In genomic region chr12:12826431-12826830, GRCm38 (mm10) we compare ENCODE assay signal across 22 mouse cellular contexts.
DNase-seq lines count a peak whose midpoint lies in the region; ATAC-seq and TF ChIP-seq lines count a peak whose summit lies in the region.
"Had no signal": no experiment of that assay in that cellular context is flagged by ENCODE, and none has a peak within 500 bp of the region (broad histone marks: within the 10 kb centered on the region; RNA-seq: fewer than 3 reads in every experiment).

No protein-coding gene starts in this region.

- no peak overlapping the region for H3K9ac ChIP-seq in hindbrain, embryonic 13.5 days
- no peak overlapping the region for H3K9ac ChIP-seq in ES-E14 (ENCODE audit: insufficient read depth, low read depth, low read length, poor library complexity, severe bottlenecking)
- no peak overlapping the region for H3K9ac ChIP-seq in midbrain, embryonic 15.5 days
- H3K9ac ChIP-seq: embryonic facial prominence, embryonic 12.5 days; embryonic facial prominence, embryonic 15.5 days; forebrain, postnatal 0 days; hindbrain, embryonic 14.5 days had no signal

- no peak overlapping the region for H3K4me3 ChIP-seq in hindbrain, embryonic 13.5 days
- H3K4me3 ChIP-seq in hindbrain, embryonic 10.5 days: no peak overlapping the region
- 0 out of 2 replicates have a peak overlapping the region, but pooled peaks have one; percentile 14 for H3K4me3 ChIP-seq in E14TG2a.4 (replicated peaks; ENCODE audit: low read length)
- no peak overlapping the region for H3K4me3 ChIP-seq in ES-E14 (ENCODE audit: insufficient read depth in 1 of 2, low read depth in 1 of 2, low read length in 2 of 2, poor library complexity in 1 of 2, severe bottlenecking in 1 of 2)
- no peak overlapping the region for H3K4me3 ChIP-seq in midbrain, embryonic 15.5 days
- H3K4me3 ChIP-seq: embryonic facial prominence, embryonic 12.5 days; embryonic facial prominence, embryonic 15.5 days; gastrocnemius, adult 2 months had no signal

- no peak for TF ChIP-seq CTCF in E14TG2a.4 (conservative IDR thresholded peaks at IDR 0.05; ENCODE audit: low read length)

- in situ Hi-C loops in ES-E14 (cut with MboI; ENCODE audit: low sequenced_read_pairs in 2 of 2, unreplicated experiment in 2 of 2): no loop called here

- no peak for DNase-seq in hindbrain, embryonic 10.5 days (ENCODE audit: low spot score)
- DNase-seq in ES-E14 (ENCODE audit: low read depth, low spot score): no peak
- no peak for DNase-seq in embryo, embryonic 10 days (ENCODE audit: low spot score)
- DNase-seq: adrenal gland, postnatal 10 days; adrenal gland, postnatal 36 days; gastrocnemius, adult 2 months; gastrocnemius, postnatal 14 days; heart, adult 11 months had no signal

- no peak for ATAC-seq in hindbrain, embryonic 13.5 days (ENCODE audit: low FRiP score)
- ATAC-seq in midbrain, embryonic 15.5 days (replicated peaks): no peak
- ATAC-seq: activated CD4-positive, CD25-positive, alpha-beta regulatory T cell, adult 4 months; forebrain, embryonic 14.5 days; forebrain, postnatal 0 days; hindbrain, postnatal 0 days; inflammation-experienced regulatory T-cells, adult 6 months; Patski had no signal

- WGBS in hindbrain, embryonic 13.5 days: 67% methylated on average over 3 of the region's 3 CpGs
- WGBS in hindbrain, embryonic 10.5 days: 65% methylated on average over 3 of the region's 3 CpGs
- 74% methylated on average over 3 of the region's 3 CpGs for WGBS in midbrain, embryonic 15.5 days

- H3K4me2 ChIP-seq in hindbrain, embryonic 13.5 days: no peak overlapping the region
- H3K4me2 ChIP-seq in midbrain, embryonic 15.5 days: no peak overlapping the region
- H3K4me2 ChIP-seq: embryonic facial prominence, embryonic 12.5 days; embryonic facial prominence, embryonic 15.5 days; heart, embryonic 11.5 days; hindbrain, embryonic 14.5 days had no signal

- H3K36me3 ChIP-seq in hindbrain, embryonic 13.5 days: no peaks in the 10 kb centered on the region
- no peaks in the 10 kb centered on the region for H3K36me3 ChIP-seq in hindbrain, embryonic 10.5 days
- H3K36me3 ChIP-seq in E14TG2a.4 (ENCODE audit: insufficient read depth, low read length) (no peaks in the 10 kb centered on the region), ES-E14 (ENCODE audit: control insufficient read depth, insufficient read depth, low read length, poor library complexity, severe bottlenecking) (no peaks in the 10 kb centered on the region)
- H3K36me3 ChIP-seq in midbrain, embryonic 15.5 days (replicated peaks): no peaks in the 10 kb centered on the region
- H3K36me3 ChIP-seq: embryonic facial prominence, embryonic 12.5 days; embryonic facial prominence, embryonic 15.5 days; G1E had no signal

- H3K27me3 ChIP-seq in hindbrain, embryonic 13.5 days: no peaks in the 10 kb centered on the region
- H3K27me3 ChIP-seq in hindbrain, embryonic 10.5 days (ENCODE audit: insufficient read depth, poor library complexity, severe bottlenecking): no peaks in the 10 kb centered on the region
- H3K27me3 ChIP-seq in E14TG2a.4 (ENCODE audit: insufficient read depth, low read length): no peaks in the 10 kb centered on the region
- no peaks in the 10 kb centered on the region; the same call in 1 of the 2 replicates for H3K27me3 ChIP-seq in midbrain, embryonic 15.5 days (replicated peaks)
- H3K27me3 ChIP-seq: embryonic facial prominence, embryonic 12.5 days; embryonic facial prominence, embryonic 15.5 days; Patski had no signal

- H3K27ac ChIP-seq in hindbrain, embryonic 13.5 days: 0 out of 2 replicates have a peak overlapping the region, but pooled peaks have one; percentile 74
- H3K27ac ChIP-seq in hindbrain, embryonic 10.5 days: no peak overlapping the region
- H3K27ac ChIP-seq in ES-E14 (ENCODE audit: insufficient read depth, low read depth, low read length, poor library complexity, severe bottlenecking): peak overlapping the region; percentile 42; the same call in 1 of the 2 replicates
- no peak overlapping the region for H3K27ac ChIP-seq in midbrain, embryonic 15.5 days
- H3K27ac ChIP-seq: embryonic facial prominence, embryonic 12.5 days; embryonic facial prominence, embryonic 15.5 days; gastrocnemius, adult 2 months had no signal

- peaks cover 21% of the 10 kb centered on the region for H3K4me1 ChIP-seq in hindbrain, embryonic 13.5 days (replicated peaks)
- H3K4me1 ChIP-seq in hindbrain, embryonic 10.5 days (replicated peaks): peaks cover 33% of the 10 kb centered on the region
- H3K4me1 ChIP-seq in E14TG2a.4 (replicated peaks; ENCODE audit: low read depth, low read length) (peaks cover 74% of the 10 kb centered on the region), ES-E14 (ENCODE audit: control insufficient read depth in 2 of 2, insufficient read depth in 2 of 2, low read length in 2 of 2, poor library complexity in 1 of 2) (peaks cover 7 to 32% of the 10 kb centered on the region in 2 experiments)
- peaks cover 16% of the 10 kb centered on the region for H3K4me1 ChIP-seq in midbrain, embryonic 15.5 days

- no peaks in the 10 kb centered on the region for H3K9me3 ChIP-seq in hindbrain, embryonic 13.5 days
- no peaks in the 10 kb centered on the region for H3K9me3 ChIP-seq in hindbrain, embryonic 10.5 days
- H3K9me3 ChIP-seq in E14TG2a.4 (ENCODE audit: low read length) (no peaks in the 10 kb centered on the region), ES-E14 (ENCODE audit: control insufficient read depth, insufficient read depth, low read depth, low read length) (no peaks in the 10 kb centered on the region)
- H3K9me3 ChIP-seq in midbrain, embryonic 15.5 days: no peaks in the 10 kb centered on the region
- H3K9me3 ChIP-seq: embryonic facial prominence, embryonic 12.5 days; embryonic facial prominence, embryonic 15.5 days had no signal

TF ChIP-seq in ES-E14, 5 proteins besides CTCF, POLR2A, EP300 and RAD21:
- no peak for TF ChIP-seq CHD2 (IDR thresholded peaks at IDR 0.05; ENCODE audit: low read depth, low read length)
- 0 out of 2 replicates have a peak, but pooled peaks have one; percentile 6 for TF ChIP-seq ZC3H11A (IDR thresholded peaks at IDR 0.05; ENCODE audit: borderline replicate concordance, low read depth, low read length)
- 0 out of 2 replicates have a peak, but pooled peaks have one; percentile 17 for TF ChIP-seq ZNF384 (IDR thresholded peaks at IDR 0.05; ENCODE audit: low read depth, low read length)

Comparison
In these comparisons a context has a peak if more than half of its experiments do, and no peak if none do; other contexts are left out.
1. H3K27ac ChIP-seq: peak in hindbrain, embryonic 13.5 days (single experiment) and ES-E14 (single experiment); none in hindbrain, embryonic 10.5 days (single experiment) and midbrain, embryonic 15.5 days (single experiment).